Mouse (Mus musculus) gonadal fat pad, adult 2 months (tissue): Measurements from ENCODE around the gene Samd13. TPM values are rescaled to one million over a fixed set of nuclear protein-coding genes. Genes with fewer than 3 reads are reported as not detected.

Experiments
- DNase-seq: peaks from one replicate; pipeline ENCODE4 v3.0.0-alpha.2; 2012; ENCODE audit warnings: low read depth
- polyA plus RNA-seq: library from polyadenylated mRNA; depleted of rRNA; stranded (reverse); fragments of >200 nt; gene quantifications from 2 replicates; pipeline ENCODE4 v1.2.3, GENCODE M21; 2012; rRNA removed

Samd13 gene
- polyA plus RNA-seq = 2.3 and 2.5 TPM in 2 replicates

- DNase-seq = no peak
These were observed at the start of gene Samd13 for GRCm38 (mm10) chr3:146684811-146685675. Samd13 (minus strand) TSS chr3:146685592.

- no peak for DNase-seq
These were observed 46.1 kb upstream of the Samd13 start for GRCm38 (mm10) chr3:146731499-146731898.

- no peak for DNase-seq
These were observed 37.6 kb upstream of the Samd13 start for GRCm38 (mm10) chr3:146723037-146723436.

GRCm38 (mm10) chr3:146719696-146720095, 34.3 kb upstream of the Samd13 start:
- DNase-seq = no peak

- DNase-seq = no peak
These were observed 32.9 kb upstream of the Samd13 start for GRCm38 (mm10) chr3:146718251-146718650.

- DNase-seq = no peak
These were observed 26.9 kb upstream of the Samd13 start for GRCm38 (mm10) chr3:146712305-146712704.

- no peak for DNase-seq
These were observed 26.2 kb upstream of the Samd13 start for GRCm38 (mm10) chr3:146711559-146711958.

- no peak for DNase-seq
These were observed 25.7 kb upstream of the Samd13 start for GRCm38 (mm10) chr3:146711084-146711483.

GRCm38 (mm10) chr3:146709086-146709485, 23.7 kb upstream of the Samd13 start:
- DNase-seq = no peak

GRCm38 (mm10) chr3:146708381-146708780, 23.0 kb upstream of the Samd13 start:
- no peak for DNase-seq

GRCm38 (mm10) chr3:146704099-146704498, 18.7 kb upstream of the Samd13 start:
- DNase-seq = no peak

GRCm38 (mm10) chr3:146700051-146700450, 14.7 kb upstream of the Samd13 start:
- no peak for DNase-seq

- no peak for DNase-seq
These were observed 13.6 kb upstream of the Samd13 start for GRCm38 (mm10) chr3:146698982-146699381.

GRCm38 (mm10) chr3:146692547-146692946, 7.2 kb upstream of the Samd13 start:
- no peak for DNase-seq

- DNase-seq = no peak
These were observed 1.8 kb upstream of the Samd13 start for GRCm38 (mm10) chr3:146687121-146687725.

GRCm38 (mm10) chr3:146686428-146686827, 1.0 kb upstream of the Samd13 start:
- no peak for DNase-seq

- DNase-seq = no peak
These were observed 2.3 kb downstream of the Samd13 start for GRCm38 (mm10) chr3:146683095-146683494.

GRCm38 (mm10) chr3:146682140-146682651, 3.2 kb downstream of the Samd13 start:
- DNase-seq = no peak

- DNase-seq = no peak
These were observed 3.7 kb downstream of the Samd13 start for GRCm38 (mm10) chr3:146681696-146682095.

GRCm38 (mm10) chr3:146680625-146681024, 4.8 kb downstream of the Samd13 start:
- no peak for DNase-seq

- no peak for DNase-seq
These were observed 5.7 kb downstream of the Samd13 start for GRCm38 (mm10) chr3:146679646-146680045.

GRCm38 (mm10) chr3:146676193-146676592, 9.2 kb downstream of the Samd13 start:
- DNase-seq = no peak

- no peak for DNase-seq
These were observed 10.3 kb downstream of the Samd13 start for GRCm38 (mm10) chr3:146675101-146675500.
